Mouse (Mus musculus) liver, embryonic 14.5 days (tissue): ENCODE measurements around the gene Tnfrsf13c. TPM values are rescaled to one million over a fixed set of nuclear protein-coding genes. Genes with fewer than 3 reads are reported as not detected.
A peak's percentile ranks its signal among the peaks of the same experiment; 100 is the strongest.

Experiments
- ATAC-seq: fragments of 200-750 bp; cut with Nextera tagmentation; 2 replicates; pipeline ENCODE4 v1.8.0; 2017; ENCODE audit warnings: moderate number of reproducible peaks, mild to moderate bottlenecking, moderate library complexity; ENCODE audit not compliant: insufficient read depth
- DNase-seq, 3 experiments: peaks; one replicate each; pipeline ENCODE4 v3.0.0-alpha.2; 2012 to 2013; ENCODE audit warnings: low read depth in 3 of 3, low spot score in 3 of 3
- H3K27ac ChIP-seq: fragments of 300-500 bp; sonication (generic); 2 replicates; pipeline ENCODE4 v1.5.1; 2014; ENCODE audit warnings: moderate library complexity, mild to moderate bottlenecking, control low read depth, inconsistent platforms
- H3K27me3 ChIP-seq: fragments of 300-500 bp; sonication (generic); 2 replicates; pipeline ENCODE4 v1.6.1; 2014; ENCODE audit warnings: mild to moderate bottlenecking, low read length, moderate library complexity; ENCODE audit not compliant: control insufficient read depth, insufficient read depth
- H3K36me3 ChIP-seq: fragments of 300-500 bp; sonication (generic); replicated peaks from 2 replicates; pipeline ENCODE4 v1.6.1; 2014; ENCODE audit warnings: low read depth; ENCODE audit not compliant: control insufficient read depth, insufficient read depth
- H3K4me1 ChIP-seq, 2 experiments: fragments of 200-500 bp in 1 of 2; fragments of 300-500 bp in 1 of 2; sonication (generic) in 1 of 2; replicated peaks; 2 replicates each; pipeline ENCODE4 v1.6.1; 2012 to 2014; ENCODE audit warnings: antibody characterized with exemption in 1 of 2, inconsistent platforms in 1 of 2, low read length in 1 of 2; ENCODE audit not compliant: control insufficient read depth in 2 of 2, insufficient read depth in 2 of 2
- H3K4me2 ChIP-seq: fragments of 300-500 bp; sonication (generic); 2 replicates; pipeline ENCODE4 v1.6.1; 2014; ENCODE audit warnings: low read depth, mild to moderate bottlenecking, control low read depth, moderate library complexity
- H3K4me3 ChIP-seq, 2 experiments: fragments of 200-500 bp in 1 of 2; fragments of 300-500 bp in 1 of 2; sonication (generic) in 1 of 2; 2 replicates each; pipeline ENCODE4 v1.5.1; 2012 to 2014; ENCODE audit warnings: low read depth in 2 of 2, low read length in 2 of 2, mild to moderate bottlenecking in 2 of 2, control low read depth in 1 of 2, inconsistent platforms in 1 of 2, moderate library complexity in 1 of 2; ENCODE audit not compliant: insufficient read depth in 1 of 2
- H3K9ac ChIP-seq: fragments of 300-500 bp; sonication (generic); replicated peaks from 2 replicates; pipeline ENCODE4 v1.6.1; 2014; ENCODE audit warnings: mild to moderate bottlenecking, control low read depth, moderate library complexity
- H3K9me3 ChIP-seq: fragments of 300-500 bp; sonication (generic); 2 replicates; pipeline ENCODE4 v1.6.1; 2016; ENCODE audit warnings: low read length, mixed read lengths; ENCODE audit not compliant: control insufficient read depth
- CTCF ChIP-seq: IDR thresholded peaks from 2 replicates; pipeline ENCODE4 v1.5.1; 2016; ENCODE audit warnings: antibody characterized with exemption, low read depth, control low read depth
- EP300 ChIP-seq: IDR thresholded peaks from 2 replicates; pipeline ENCODE4 v1.6.1; 2016; ENCODE audit warnings: antibody characterized with exemption, low read depth
- WGBS: fragments of 180-500 bp; shearing (Covaris S2); extraction: QIAGEN DNeasy Blood & Tissue Kit; methylation state at CpG from one replicate; pipeline ENCODE4 v1.1.7; 2014; ENCODE audit not compliant: insufficient replicate concordance; 5-methylcytosine and 5-hydroxymethylcytosine counted together
- polyA plus RNA-seq, 2 experiments: library from polyadenylated mRNA; depleted of rRNA in 1 of 2; stranded (reverse) in 1 of 2; unstranded in 1 of 2; fragments of >200 nt; fragmentation: Nextera tagmentation in 1 of 2; extraction: Ambion mirVana in 1 of 2; gene quantifications; 2 replicates each; pipeline versions ENCODE4 v1.2.1 to v1.2.3; 2012 to 2014

The Tnfrsf13c gene
- polyA plus RNA-seq, 2 experiments = 0.14 to 0.54 TPM

GRCm38 (mm10) chr15:82184656-82185055, 39.5 kb downstream of the Tnfrsf13c start:
- no peaks in the 10 kb centered on the region for H3K27me3 ChIP-seq
- peaks cover 7% of the 10 kb centered on the region for H3K9me3 ChIP-seq
- peak overlapping the region; percentile 88 for H3K27ac ChIP-seq
- no peak for ATAC-seq
- DNase-seq = no peak
- peak overlapping the region; percentile 73 for H3K9ac ChIP-seq
- WGBS = 52% methylated on average over 10 of the region's 10 CpGs
- H3K4me3 ChIP-seq = peak overlapping the region in 1 of 2 experiments; percentile 36; a peak in 3 of 4 replicates
- TF ChIP-seq CTCF (no peak), EP300 (no peak)
- H3K36me3 ChIP-seq = peaks cover 67% of the 10 kb centered on the region
- H3K4me1 ChIP-seq = peaks cover 51 to 52% of the 10 kb centered on the region in 2 experiments
- H3K4me2 ChIP-seq = peak overlapping the region; percentile 75

- H3K4me1 ChIP-seq = peaks cover 51 to 52% of the 10 kb centered on the region in 2 experiments
- 6% methylated on average over 7 of the region's 7 CpGs for WGBS
- peak; percentile 86 for ATAC-seq
- peaks cover 70% of the 10 kb centered on the region for H3K36me3 ChIP-seq
- H3K9me3 ChIP-seq = peaks cover 7% of the 10 kb centered on the region
- H3K27ac ChIP-seq = peak overlapping the region; percentile 88
- DNase-seq = peak; percentile 85 to 86 (median 86)
- H3K9ac ChIP-seq = peak overlapping the region; percentile 73
- no peaks in the 10 kb centered on the region for H3K27me3 ChIP-seq
- peak overlapping the region; percentile 75 for H3K4me2 ChIP-seq
- peak; percentile 92 for TF ChIP-seq EP300
- TF ChIP-seq CTCF = peak; percentile 14; the same call in 1 of the 2 replicates
- peak overlapping the region; percentile 36 to 43 for H3K4me3 ChIP-seq
These were observed 40.0 kb downstream of the Tnfrsf13c start for GRCm38 (mm10) chr15:82184183-82184582.

DNA sequence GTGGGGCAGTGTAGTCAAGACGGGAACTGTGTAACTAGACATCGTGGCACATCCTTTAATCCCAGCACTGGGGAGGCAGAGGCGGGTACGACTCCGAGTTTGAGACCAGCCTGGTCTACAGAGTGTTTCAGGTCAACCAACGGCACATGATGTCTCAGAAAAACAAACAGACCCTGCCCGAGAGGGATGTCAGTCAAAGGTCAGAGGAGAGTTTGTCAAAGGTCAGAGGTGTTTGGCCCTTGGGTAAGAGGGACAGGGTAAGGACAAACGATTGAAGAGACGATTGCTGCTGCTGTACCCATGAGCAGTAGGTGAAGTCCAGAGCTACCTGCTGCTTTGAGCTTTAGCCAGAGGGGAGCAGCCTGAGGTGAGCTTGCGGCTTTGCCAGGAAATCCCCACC, 40.6 kb downstream of the Tnfrsf13c start:
- H3K4me2 ChIP-seq = peak overlapping the region; percentile 75
- TF ChIP-seq CTCF = no peak
- TF ChIP-seq EP300 = no peak
- H3K4me3 ChIP-seq = peak overlapping the region; percentile 19 to 36; a peak in 3 of 4 replicates
- 64% methylated on average over 10 of the region's 10 CpGs for WGBS
- DNase-seq (no peak), ATAC-seq (0 out of 2 replicates have a peak, but pooled peaks have one; percentile 8)
- H3K27ac ChIP-seq = peak overlapping the region; percentile 88
- peaks cover 51 to 52% of the 10 kb centered on the region in 2 experiments for H3K4me1 ChIP-seq
- peak overlapping the region; percentile 73 for H3K9ac ChIP-seq
- H3K36me3 ChIP-seq = peaks cover 76% of the 10 kb centered on the region
- peaks cover 7% of the 10 kb centered on the region for H3K9me3 ChIP-seq
- no peaks in the 10 kb centered on the region for H3K27me3 ChIP-seq

DNA sequence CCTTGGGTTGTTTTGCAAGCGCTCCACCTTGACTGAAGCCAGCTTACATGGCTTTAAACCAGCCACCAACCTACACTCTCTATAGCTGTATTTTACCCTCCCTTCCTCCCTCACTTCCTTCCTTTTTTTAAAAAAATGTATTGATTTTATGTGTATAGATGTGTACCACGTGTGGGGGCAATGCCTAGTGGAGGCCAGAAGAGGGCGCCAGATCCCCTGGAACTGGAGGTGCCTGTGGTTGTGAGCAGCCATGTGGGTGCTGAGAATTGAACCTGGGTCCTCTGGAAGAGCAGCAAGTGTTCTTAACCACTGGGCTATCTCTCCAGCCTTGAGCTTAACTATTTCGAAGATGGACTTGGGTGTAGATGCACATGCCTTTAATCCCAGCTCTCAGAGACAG, 41.9 kb downstream of the Tnfrsf13c start:
- peaks cover 7% of the 10 kb centered on the region for H3K9me3 ChIP-seq
- H3K27me3 ChIP-seq = no peaks in the 10 kb centered on the region
- H3K4me1 ChIP-seq = peaks cover 43 to 44% of the 10 kb centered on the region in 2 experiments
- no peak overlapping the region for H3K4me2 ChIP-seq
- DNase-seq (no peak), ATAC-seq (no peak)
- no peak overlapping the region for H3K4me3 ChIP-seq
- peaks cover 77% of the 10 kb centered on the region for H3K36me3 ChIP-seq
- WGBS = 95% methylated on average over 4 of the region's 4 CpGs
- H3K27ac ChIP-seq = no peak overlapping the region
- H3K9ac ChIP-seq = no peak overlapping the region
- peak; percentile 66 for TF ChIP-seq CTCF
- TF ChIP-seq EP300 = no peak

DNA sequence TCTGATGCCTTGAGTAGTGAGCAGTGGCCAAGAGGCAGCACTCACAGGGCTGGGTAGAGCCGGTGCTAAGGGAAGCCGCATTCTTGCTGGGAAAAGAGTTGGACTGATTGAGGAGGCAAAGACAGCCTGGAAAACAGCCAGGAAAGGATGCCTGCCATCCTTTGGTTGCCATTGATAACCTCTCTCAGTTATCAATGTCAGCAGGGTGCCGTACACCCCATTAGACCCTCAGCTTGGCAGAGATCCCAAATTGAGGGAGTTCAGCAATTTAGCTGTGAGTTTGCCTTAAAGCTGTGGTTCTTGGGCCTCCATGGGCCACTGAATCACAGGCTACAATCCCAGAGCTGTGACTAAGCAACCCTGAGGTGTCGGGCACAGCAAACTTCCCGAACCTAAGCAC, 43.0 kb downstream of the Tnfrsf13c start:
- no peaks in the 10 kb centered on the region for H3K27me3 ChIP-seq
- peaks cover 32 to 33% of the 10 kb centered on the region in 2 experiments for H3K4me1 ChIP-seq
- no peak overlapping the region for H3K27ac ChIP-seq
- H3K4me3 ChIP-seq = no peak overlapping the region
- DNase-seq = no peak
- WGBS = 78% methylated on average over 5 of the region's 5 CpGs
- peaks cover 83% of the 10 kb centered on the region for H3K36me3 ChIP-seq
- no peak for ATAC-seq
- H3K4me2 ChIP-seq = no peak overlapping the region
- TF ChIP-seq CTCF (no peak), EP300 (no peak)
- H3K9ac ChIP-seq = no peak overlapping the region
- peaks cover 7% of the 10 kb centered on the region for H3K9me3 ChIP-seq
